Mouse (Mus musculus) intestine, embryonic 15.5 days (tissue): ENCODE measurements around the gene Sh3tc1. TPM values are rescaled to one million over a fixed set of nuclear protein-coding genes. Genes with fewer than 3 reads are reported as not detected.

ENCODE experiments used
- ATAC-seq: fragments of 200-750 bp; cut with Nextera tagmentation; 2 replicates; pipeline ENCODE4 v1.8.0; 2017; ENCODE audit warnings: moderate TSS enrichment, moderate library complexity
- H3K27ac ChIP-seq: fragments of 300-500 bp; sonication (generic); 2 replicates; pipeline ENCODE4 v1.5.1; 2015; ENCODE audit warnings: mild to moderate bottlenecking, inconsistent platforms
- H3K27me3 ChIP-seq: fragments of 300-500 bp; sonication (generic); replicated peaks from 2 replicates; pipeline ENCODE4 v1.6.1; 2015; ENCODE audit warnings: inconsistent platforms
- H3K36me3 ChIP-seq: fragments of 300-500 bp; sonication (generic); 2 replicates; pipeline ENCODE4 v1.6.1; 2015; ENCODE audit warnings: inconsistent platforms
- H3K4me1 ChIP-seq: fragments of 300-500 bp; sonication (generic); replicated peaks from 2 replicates; pipeline ENCODE4 v1.6.1; 2015; ENCODE audit warnings: inconsistent platforms
- H3K4me2 ChIP-seq: fragments of 300-500 bp; sonication (generic); replicated peaks from 2 replicates; pipeline ENCODE4 v1.6.1; 2015; ENCODE audit warnings: mild to moderate bottlenecking, inconsistent platforms
- H3K4me3 ChIP-seq: fragments of 300-500 bp; sonication (generic); replicated peaks from 2 replicates; pipeline ENCODE4 v1.5.1; 2015; ENCODE audit warnings: inconsistent platforms
- H3K9ac ChIP-seq: fragments of 300-500 bp; sonication (generic); 2 replicates; pipeline ENCODE4 v1.6.1; 2015; ENCODE audit warnings: inconsistent platforms
- H3K9me3 ChIP-seq: fragments of 300-500 bp; sonication (generic); 2 replicates; pipeline ENCODE4 v1.6.1; 2016; ENCODE audit warnings: inconsistent platforms
- WGBS: fragments of 180-500 bp; shearing (Covaris S2); methylation state at CpG from one replicate; pipeline ENCODE4 v1.1.7; 2015; 5-methylcytosine and 5-hydroxymethylcytosine counted together
- polyA plus RNA-seq: library from polyadenylated mRNA; unstranded; fragments of >200 nt; fragmentation: Nextera tagmentation; extraction: Ambion mirVana; gene quantifications from 2 replicates; pipeline ENCODE4 v1.2.1, GENCODE M21; 2015

The Sh3tc1 gene
- polyA plus RNA-seq, 1 experiment from 2014 or later, result 16.0 TPM

DNA sequence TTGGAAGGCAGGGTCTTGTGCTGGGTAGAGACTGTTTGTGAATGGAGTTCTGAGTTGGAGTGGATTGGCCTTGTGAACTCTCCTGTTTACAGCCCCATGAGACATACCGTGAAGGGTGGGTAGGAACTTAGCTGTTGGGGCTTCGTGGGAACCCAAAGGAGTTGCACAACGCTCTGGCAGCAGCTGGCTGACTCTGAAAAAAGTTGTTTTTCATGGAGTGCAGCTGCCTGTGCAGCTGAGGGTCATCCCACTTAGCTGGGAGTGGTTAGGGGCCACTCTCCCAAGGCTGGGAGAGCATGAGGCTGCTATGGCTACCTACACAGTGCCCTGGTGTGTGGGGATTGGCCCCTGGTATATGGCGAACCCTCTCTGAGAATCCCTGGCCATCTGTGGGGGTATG lies 92.2 kb downstream of the Sh3tc1 start:
- Histone ChIP-seq H3K9me3 (no peaks in the 10 kb centered on the region), H3K27me3 (no peaks in the 10 kb centered on the region), H3K9ac (no peak overlapping the region), H3K4me1 (peaks cover 16% of the 10 kb centered on the region), H3K27ac (peak overlapping the region; percentile 64), H3K36me3 (no peaks in the 10 kb centered on the region), H3K4me2 (no peak overlapping the region), H3K4me3 (no peak overlapping the region)
- peak; percentile 56 for ATAC-seq
- 45% methylated on average over 4 of the region's 4 CpGs for whole genome bisulfite sequencing

Other genes with a start within 250 kb of the Sh3tc1 start
- 13.5 and 13.9 TPM in 2 replicates for gene Cpz, start 214.3 kb downstream of the Sh3tc1 start, polyA plus RNA-seq
- 8.1 and 8.5 TPM in 2 replicates for gene Trmt44, start 164.9 kb downstream of the Sh3tc1 start, polyA plus RNA-seq
- 13.2 and 13.8 TPM in 2 replicates for gene Acox3, start 156.9 kb downstream of the Sh3tc1 start, polyA plus RNA-seq
- gene Htra3, start 60.2 kb downstream of the Sh3tc1 start, polyA plus RNA-seq, result 47.2 and 48.2 TPM in 2 replicates
- 3.7 and 4.1 TPM in 2 replicates for gene Ablim2, start 17.9 kb upstream of the Sh3tc1 start, polyA plus RNA-seq
- gene Afap1, start 153.3 kb upstream of the Sh3tc1 start, polyA plus RNA-seq, result 15.4 and 18.4 TPM in 2 replicates